Mouse (Mus musculus) heart, adult 2 months (tissue): ENCODE data around the gene Dusp14.

Source experiments
- CTCF ChIP-seq: fragments of 200-600 bp; IDR thresholded peaks from 2 replicates; pipeline ENCODE4 v1.8.1; 2022; ENCODE audit warnings: antibody characterized with exemption, mild to moderate bottlenecking, moderate library complexity
- EP300 ChIP-seq: fragments of 200-500 bp; IDR thresholded peaks from 2 replicates; pipeline ENCODE4 v1.6.1; 2011; ENCODE audit warnings: low read depth, low read length, control low read depth; ENCODE audit not compliant: insufficient read depth
- POLR2A ChIP-seq: fragments of 200-500 bp; IDR thresholded peaks from 2 replicates; pipeline ENCODE4 v1.6.1; 2011; ENCODE audit warnings: mild to moderate bottlenecking, low read depth, low read length, control low read depth; ENCODE audit not compliant: insufficient read depth

GRCm38 (mm10) chr11:84060635-84061034 is 8.4 kb downstream of the Dusp14 start:
- no peak for TF ChIP-seq POLR2A
- no peak for TF ChIP-seq CTCF
- TF ChIP-seq EP300 = no peak
